Mouse (Mus musculus): ENCODE data around the gene Trappc1. TPM values are rescaled to one million over a fixed set of nuclear protein-coding genes. Genes with fewer than 3 reads are reported as not detected.
A peak's percentile ranks its signal among the peaks of the same experiment; 100 is the strongest.

The Trappc1 gene
- polyA plus RNA-seq, 1 experiment from 2014 or later = 162 TPM

GRCm38 (mm10) chr11:69340161-69341131, 16.7 kb downstream of the Trappc1 start, which contains the start of gene Rnf227:
Gene Rnf227, plus strand, starts transcription at chr11:69340461.
- H3K27ac ChIP-seq (ENCODE audit: low read length) = peak within 1 kb of the TSS; percentile 91
- peaks cover 15% of the 10 kb centered on the region for H3K4me1 ChIP-seq (replicated peaks; ENCODE audit: control insufficient read depth, insufficient read depth, low read length)
- WGBS = under 1% methylated on average over 99 of the region's 99 CpGs
- H3K9ac ChIP-seq (replicated peaks; ENCODE audit: low read depth, low read length) = peak within 1 kb of the TSS; percentile 82
- H3K4me2 ChIP-seq (ENCODE audit: low read length) = peak within 1 kb of the TSS; percentile 94
- peak; percentile 94 for ATAC-seq
- peak within 1 kb of the TSS; percentile 68 for H3K4me3 ChIP-seq (replicated peaks; ENCODE audit: low read length)
- no peaks in the 10 kb centered on the region for H3K9me3 ChIP-seq (ENCODE audit: control insufficient read depth, low read length)
- no peaks in the 10 kb centered on the region for H3K27me3 ChIP-seq (replicated peaks; ENCODE audit: control insufficient read depth, insufficient read depth, low read length)
- H3K36me3 ChIP-seq (ENCODE audit: control insufficient read depth, insufficient read depth) = peaks cover 8% of the 10 kb centered on the region

GRCm38 (mm10) chr11:69346441-69346840, 22.7 kb downstream of the Trappc1 start:
- peaks cover 54% of the 10 kb centered on the region for H3K36me3 ChIP-seq (ENCODE audit: control insufficient read depth, insufficient read depth)
- no peak overlapping the region for H3K4me2 ChIP-seq (ENCODE audit: low read length)
- H3K9me3 ChIP-seq (ENCODE audit: control insufficient read depth, low read length) = no peaks in the 10 kb centered on the region
- H3K4me3 ChIP-seq (replicated peaks; ENCODE audit: low read length) = no peak overlapping the region
- H3K9ac ChIP-seq (replicated peaks; ENCODE audit: low read depth, low read length) = no peak overlapping the region
- 89% methylated on average over 26 of the region's 26 CpGs for WGBS
- ATAC-seq = no peak
- no peaks in the 10 kb centered on the region for H3K27me3 ChIP-seq (replicated peaks; ENCODE audit: control insufficient read depth, insufficient read depth, low read length)
- peaks cover 2% of the 10 kb centered on the region for H3K4me1 ChIP-seq (replicated peaks; ENCODE audit: control insufficient read depth, insufficient read depth, low read length)
- no peak overlapping the region for H3K27ac ChIP-seq (ENCODE audit: low read length)

GRCm38 (mm10) chr11:69356544-69356943, 32.8 kb downstream of the Trappc1 start:
- Histone ChIP-seq H3K27ac (ENCODE audit: low read length) (no peak overlapping the region), H3K36me3 (ENCODE audit: control insufficient read depth, insufficient read depth) (peaks cover 83% of the 10 kb centered on the region), H3K27me3 (replicated peaks; ENCODE audit: control insufficient read depth, insufficient read depth, low read length) (no peaks in the 10 kb centered on the region), H3K4me1 (replicated peaks; ENCODE audit: control insufficient read depth, insufficient read depth, low read length) (peaks cover under 1% of the 10 kb centered on the region; the same call in 1 of the 2 replicates), H3K9ac (replicated peaks; ENCODE audit: low read depth, low read length) (no peak overlapping the region), H3K4me3 (replicated peaks; ENCODE audit: low read length) (no peak overlapping the region), H3K9me3 (ENCODE audit: control insufficient read depth, low read length) (no peaks in the 10 kb centered on the region), H3K4me2 (ENCODE audit: low read length) (no peak overlapping the region)
- WGBS = 92% methylated on average over 5 of the region's 5 CpGs
- ATAC-seq = no peak

GRCm38 (mm10) chr11:69357690-69358089, 33.9 kb downstream of the Trappc1 start:
- no peaks in the 10 kb centered on the region for H3K9me3 ChIP-seq (ENCODE audit: control insufficient read depth, low read length)
- H3K36me3 ChIP-seq (ENCODE audit: control insufficient read depth, insufficient read depth) = peaks cover 81% of the 10 kb centered on the region
- ATAC-seq = no peak
- H3K4me1 ChIP-seq (replicated peaks; ENCODE audit: control insufficient read depth, insufficient read depth, low read length) = peaks cover 7% of the 10 kb centered on the region; the same call in 1 of the 2 replicates
- no peaks in the 10 kb centered on the region for H3K27me3 ChIP-seq (replicated peaks; ENCODE audit: control insufficient read depth, insufficient read depth, low read length)
- H3K4me2 ChIP-seq (ENCODE audit: low read length) = no peak overlapping the region
- H3K9ac ChIP-seq (replicated peaks; ENCODE audit: low read depth, low read length) = no peak overlapping the region
- H3K4me3 ChIP-seq (replicated peaks; ENCODE audit: low read length) = no peak overlapping the region
- WGBS = 96% methylated on average over 12 of the region's 12 CpGs
- no peak overlapping the region for H3K27ac ChIP-seq (ENCODE audit: low read length)

- WGBS = 31% methylated on average over 7 of the region's 7 CpGs
- peaks cover 30% of the 10 kb centered on the region for H3K4me1 ChIP-seq (replicated peaks; ENCODE audit: control insufficient read depth, insufficient read depth, low read length)
- no peak overlapping the region for H3K27ac ChIP-seq (ENCODE audit: low read length)
Measured at GRCm38 (mm10) chr11:69362021-69362420, 38.2 kb downstream of the Trappc1 start.

GRCm38 (mm10) chr11:69362479-69362878, 38.7 kb downstream of the Trappc1 start:
- Histone ChIP-seq H3K9ac (replicated peaks; ENCODE audit: low read depth, low read length) (no peak overlapping the region), H3K27me3 (replicated peaks; ENCODE audit: control insufficient read depth, insufficient read depth, low read length) (no peaks in the 10 kb centered on the region), H3K4me2 (ENCODE audit: low read length) (no peak overlapping the region), H3K36me3 (ENCODE audit: control insufficient read depth, insufficient read depth) (peaks cover 53% of the 10 kb centered on the region), H3K9me3 (ENCODE audit: control insufficient read depth, low read length) (no peaks in the 10 kb centered on the region), H3K4me3 (replicated peaks; ENCODE audit: low read length) (no peak overlapping the region), H3K4me1 (replicated peaks; ENCODE audit: control insufficient read depth, insufficient read depth, low read length) (peaks cover 30% of the 10 kb centered on the region), H3K27ac (ENCODE audit: low read length) (no peak overlapping the region)
- WGBS = 67% methylated on average over 2 of the region's 2 CpGs
- no peak for ATAC-seq

More at GRCm38 (mm10) chr11:69362021-69362420, 38.2 kb downstream of the Trappc1 start:
- no peak overlapping the region for H3K9ac ChIP-seq (replicated peaks; ENCODE audit: low read depth, low read length)
- no peak for ATAC-seq
- peaks cover 57% of the 10 kb centered on the region for H3K36me3 ChIP-seq (ENCODE audit: control insufficient read depth, insufficient read depth)
- no peak overlapping the region for H3K4me2 ChIP-seq (ENCODE audit: low read length)
- H3K27me3 ChIP-seq (replicated peaks; ENCODE audit: control insufficient read depth, insufficient read depth, low read length) = no peaks in the 10 kb centered on the region
- no peak overlapping the region for H3K4me3 ChIP-seq (replicated peaks; ENCODE audit: low read length)
- H3K9me3 ChIP-seq (ENCODE audit: control insufficient read depth, low read length) = no peaks in the 10 kb centered on the region

GRCm38 (mm10) chr11:69364376-69364775, 40.6 kb downstream of the Trappc1 start:
- H3K4me1 ChIP-seq (replicated peaks; ENCODE audit: control insufficient read depth, insufficient read depth, low read length) = peaks cover 30% of the 10 kb centered on the region

GRCm38 (mm10) chr11:69364910-69365309, 41.1 kb downstream of the Trappc1 start:
- 0% methylated on average over 6 of the region's 6 CpGs for WGBS
- Histone ChIP-seq H3K4me3 (replicated peaks; ENCODE audit: low read length) (peak overlapping the region; percentile 67), H3K9ac (replicated peaks; ENCODE audit: low read depth, low read length) (peak overlapping the region; percentile 69), H3K27ac (ENCODE audit: low read length) (peak overlapping the region; percentile 100), H3K4me2 (ENCODE audit: low read length) (peak overlapping the region; percentile 98), H3K27me3 (replicated peaks; ENCODE audit: control insufficient read depth, insufficient read depth, low read length) (no peaks in the 10 kb centered on the region), H3K9me3 (ENCODE audit: control insufficient read depth, low read length) (no peaks in the 10 kb centered on the region), H3K36me3 (ENCODE audit: control insufficient read depth, insufficient read depth) (peaks cover 30% of the 10 kb centered on the region), H3K4me1 (replicated peaks; ENCODE audit: control insufficient read depth, insufficient read depth, low read length) (peaks cover 30% of the 10 kb centered on the region)
- ATAC-seq = peak; percentile 58

More at GRCm38 (mm10) chr11:69364376-69364775, 40.6 kb downstream of the Trappc1 start:
- peak overlapping the region; percentile 100 for H3K27ac ChIP-seq (ENCODE audit: low read length)
- no peaks in the 10 kb centered on the region for H3K27me3 ChIP-seq (replicated peaks; ENCODE audit: control insufficient read depth, insufficient read depth, low read length)
- H3K4me2 ChIP-seq (ENCODE audit: low read length) = peak overlapping the region; percentile 98
- no peak for ATAC-seq
- 41% methylated on average over 8 of the region's 8 CpGs for WGBS
- no peak overlapping the region for H3K4me3 ChIP-seq (replicated peaks; ENCODE audit: low read length)
- peak overlapping the region; percentile 30; the same call in 1 of the 2 replicates for H3K9ac ChIP-seq (replicated peaks; ENCODE audit: low read depth, low read length)
- peaks cover 36% of the 10 kb centered on the region for H3K36me3 ChIP-seq (ENCODE audit: control insufficient read depth, insufficient read depth)
- no peaks in the 10 kb centered on the region for H3K9me3 ChIP-seq (ENCODE audit: control insufficient read depth, low read length)

- no peak for ATAC-seq
- peaks cover 34% of the 10 kb centered on the region for H3K4me1 ChIP-seq (replicated peaks; ENCODE audit: control insufficient read depth, insufficient read depth, low read length)
- whole genome bisulfite sequencing = 21% methylated on average over 6 of the region's 6 CpGs
Measured at GRCm38 (mm10) chr11:69365722-69366121, 41.9 kb downstream of the Trappc1 start.

More at GRCm38 (mm10) chr11:69365722-69366121, 41.9 kb downstream of the Trappc1 start:
- Histone ChIP-seq H3K9ac (replicated peaks; ENCODE audit: low read depth, low read length) (peak overlapping the region; percentile 69), H3K4me3 (replicated peaks; ENCODE audit: low read length) (peak overlapping the region; percentile 67), H3K27ac (ENCODE audit: low read length) (peak overlapping the region; percentile 100), H3K9me3 (ENCODE audit: control insufficient read depth, low read length) (no peaks in the 10 kb centered on the region), H3K27me3 (replicated peaks; ENCODE audit: control insufficient read depth, insufficient read depth, low read length) (no peaks in the 10 kb centered on the region), H3K36me3 (ENCODE audit: control insufficient read depth, insufficient read depth) (peaks cover 23% of the 10 kb centered on the region), H3K4me2 (ENCODE audit: low read length) (peak overlapping the region; percentile 98)
